Mouse (Mus musculus) hindbrain, embryonic 14.5 days (tissue): ENCODE measurements around the gene Gm7544. TPM values are rescaled to one million over a fixed set of nuclear protein-coding genes. Genes with fewer than 3 reads are reported as not detected.
"Not testable (repeated sequence)": the region's sequence is repeated elsewhere in the genome, so short reads cannot be mapped to it uniquely, and the experiment has no call there.

Experiments
- ATAC-seq: fragments of 200-750 bp; cut with Nextera tagmentation; 2 replicates; pipeline ENCODE4 v1.8.0; 2017; ENCODE audit warnings: moderate number of reproducible peaks, mild to moderate bottlenecking, moderate TSS enrichment, moderate library complexity; ENCODE audit not compliant: low FRiP score
- DNase-seq: peaks from one replicate; pipeline ENCODE4 v3.0.0-alpha.2; 2015; ENCODE audit warnings: low spot score
- H3K27ac ChIP-seq: fragments of 300-500 bp; sonication (generic); 2 replicates; pipeline ENCODE4 v1.5.1; 2014; ENCODE audit warnings: mild to moderate bottlenecking, moderate library complexity
- H3K27me3 ChIP-seq: fragments of 300-500 bp; sonication (generic); 2 replicates; pipeline ENCODE4 v1.6.1; 2014; ENCODE audit warnings: mild to moderate bottlenecking, low read length, mixed read lengths; ENCODE audit not compliant: control insufficient read depth, insufficient read depth
- H3K36me3 ChIP-seq: fragments of 300-500 bp; sonication (generic); replicated peaks from 2 replicates; pipeline ENCODE4 v1.6.1; 2014; ENCODE audit not compliant: control insufficient read depth, insufficient read depth
- H3K4me1 ChIP-seq: fragments of 300-500 bp; sonication (generic); replicated peaks from 2 replicates; pipeline ENCODE4 v1.6.1; 2014; ENCODE audit warnings: antibody characterized with exemption, low read length, mixed read lengths; ENCODE audit not compliant: control insufficient read depth, insufficient read depth
- H3K4me2 ChIP-seq: fragments of 300-500 bp; sonication (generic); replicated peaks from 2 replicates; pipeline ENCODE4 v1.6.1; 2014; ENCODE audit warnings: mild to moderate bottlenecking, moderate library complexity
- H3K4me3 ChIP-seq: fragments of 300-500 bp; sonication (generic); replicated peaks from 2 replicates; pipeline ENCODE4 v1.5.1; 2014; ENCODE audit warnings: mild to moderate bottlenecking, low read length
- H3K9ac ChIP-seq: fragments of 300-500 bp; sonication (generic); 2 replicates; pipeline ENCODE4 v1.6.1; 2014
- H3K9me3 ChIP-seq: fragments of 300-500 bp; sonication (generic); 2 replicates; pipeline ENCODE4 v1.6.1; 2016; ENCODE audit warnings: low read length; ENCODE audit not compliant: control insufficient read depth
- WGBS: fragments of 180-500 bp; shearing (Covaris S2); extraction: QIAGEN DNeasy Blood & Tissue Kit; methylation state at CpG from one replicate; pipeline ENCODE4 v1.1.7; 2014; 5-methylcytosine and 5-hydroxymethylcytosine counted together
- polyA plus RNA-seq: library from polyadenylated mRNA; unstranded; fragments of >200 nt; fragmentation: Nextera tagmentation; extraction: Ambion mirVana; gene quantifications from 2 replicates; pipeline ENCODE4 v1.2.1, GENCODE M21; 2014

Gene Gm7544
- polyA plus RNA-seq, 1 experiment from 2014 or later: not detected

DNA sequence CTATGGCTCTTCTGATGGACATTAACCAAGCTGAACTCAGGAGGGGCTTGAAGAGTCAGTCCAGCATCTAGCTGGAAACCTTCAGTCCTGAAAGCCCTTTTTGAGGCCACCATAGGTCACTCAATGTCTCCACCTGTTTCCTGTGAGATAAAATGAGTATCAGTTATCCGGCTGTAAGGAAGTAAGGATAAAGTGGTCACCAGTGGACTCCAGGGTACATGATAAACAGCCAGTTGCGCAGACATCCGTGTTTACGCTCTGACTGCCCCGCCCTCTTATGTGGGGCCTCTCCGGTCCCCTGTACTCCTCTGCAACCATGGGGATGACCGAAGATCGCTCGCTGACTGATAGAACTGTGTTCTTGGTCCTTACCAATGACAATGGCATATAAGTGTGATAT is 18.5 kb upstream of the Gm7544 start:
- Histone ChIP-seq H3K9ac (no peak overlapping the region), H3K36me3 (no peaks in the 10 kb centered on the region), H3K9me3 (no peaks in the 10 kb centered on the region), H3K27me3 (no peaks in the 10 kb centered on the region), H3K4me3 (no peak overlapping the region), H3K4me2 (no peak overlapping the region), H3K4me1 (no peaks in the 10 kb centered on the region), H3K27ac (no peak overlapping the region)
- no peak for ATAC-seq
- 93% methylated on average over 9 of the region's 9 CpGs for WGBS
- no peak for DNase-seq

DNA sequence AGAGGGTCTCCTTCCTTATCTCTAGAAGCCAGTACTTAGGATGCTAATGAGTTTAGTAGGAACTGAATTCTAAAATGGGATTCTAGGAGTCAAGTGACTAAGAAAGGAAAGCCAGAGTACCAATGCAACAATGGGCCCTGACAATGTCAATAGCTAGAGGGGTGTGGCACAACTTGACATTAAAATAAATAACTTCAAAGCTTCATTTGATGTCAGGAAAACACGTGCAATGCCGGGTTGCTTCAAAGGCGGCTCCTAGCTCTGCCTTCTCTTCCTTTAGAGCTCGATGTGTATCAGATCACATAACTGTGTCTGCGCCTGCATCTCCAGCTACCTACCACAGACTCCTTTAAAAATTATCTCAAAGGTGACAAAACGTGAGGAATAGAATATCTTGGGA is 18.1 kb upstream of the Gm7544 start:
- Histone ChIP-seq H3K9ac (no peak overlapping the region), H3K4me1 (no peaks in the 10 kb centered on the region), H3K27ac (no peak overlapping the region), H3K4me2 (no peak overlapping the region), H3K36me3 (no peaks in the 10 kb centered on the region), H3K27me3 (no peaks in the 10 kb centered on the region), H3K9me3 (no peaks in the 10 kb centered on the region), H3K4me3 (no peak overlapping the region)
- no peak for ATAC-seq
- 69% methylated on average over 6 of the region's 6 CpGs for WGBS
- DNase-seq: no peak

GRCm38 (mm10) chr1:82973244-82973643 is 17.4 kb upstream of the Gm7544 start:
- WGBS: 91% methylated on average over 1 of the region's 1 CpGs

DNA sequence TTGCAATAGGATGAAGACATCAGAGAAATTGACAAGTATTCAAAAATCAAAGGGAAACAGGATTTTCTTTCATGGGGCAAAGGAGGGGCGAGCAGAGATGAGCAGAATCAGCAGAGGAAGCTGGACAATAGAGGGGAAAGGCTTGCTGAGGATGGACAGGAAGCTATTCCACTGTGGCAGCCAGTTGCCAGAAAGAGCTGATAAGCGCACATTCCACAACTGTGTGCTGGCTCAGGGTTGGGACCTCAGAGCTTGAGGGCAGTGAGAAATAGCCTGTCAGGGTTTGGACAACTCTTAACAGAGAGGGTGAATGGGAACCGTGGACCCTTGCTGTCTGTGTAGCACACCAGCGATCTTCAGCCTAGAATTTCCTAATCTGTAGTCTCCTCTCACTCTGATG is 16.2 kb upstream of the Gm7544 start:
- Histone ChIP-seq H3K4me3 (no peak overlapping the region), H3K4me1 (no peaks in the 10 kb centered on the region), H3K4me2 (no peak overlapping the region), H3K27ac (no peak overlapping the region), H3K27me3 (no peaks in the 10 kb centered on the region), H3K36me3 (no peaks in the 10 kb centered on the region), H3K9ac (no peak overlapping the region), H3K9me3 (no peaks in the 10 kb centered on the region)
- ATAC-seq (no peak), DNase-seq (no peak)
- WGBS: 64% methylated on average over 4 of the region's 4 CpGs

More at GRCm38 (mm10) chr1:82973244-82973643, 17.4 kb upstream of the Gm7544 start:
- no peak overlapping the region for H3K9ac ChIP-seq
- H3K4me3 ChIP-seq: no peak overlapping the region
- DNase-seq (no peak), ATAC-seq (no peak)
- no peaks in the 10 kb centered on the region for H3K27me3 ChIP-seq
- no peak overlapping the region for H3K27ac ChIP-seq
- no peak overlapping the region for H3K4me2 ChIP-seq
- no peaks in the 10 kb centered on the region for H3K9me3 ChIP-seq
- no peaks in the 10 kb centered on the region for H3K4me1 ChIP-seq
- no peaks in the 10 kb centered on the region for H3K36me3 ChIP-seq

- no peak for ATAC-seq
- Histone ChIP-seq H3K4me3 (no peak overlapping the region), H3K4me1 (no peaks in the 10 kb centered on the region), H3K4me2 (no peak overlapping the region), H3K9me3 (no peaks in the 10 kb centered on the region), H3K9ac (no peak overlapping the region), H3K27ac (no peak overlapping the region), H3K36me3 (no peaks in the 10 kb centered on the region), H3K27me3 (no peaks in the 10 kb centered on the region)
- 54% methylated on average over 3 of the region's 3 CpGs for WGBS
- no peak for DNase-seq
These were observed 10.6 kb upstream of the Gm7544 start for GRCm38 (mm10) chr1:82966413-82966812.

DNA sequence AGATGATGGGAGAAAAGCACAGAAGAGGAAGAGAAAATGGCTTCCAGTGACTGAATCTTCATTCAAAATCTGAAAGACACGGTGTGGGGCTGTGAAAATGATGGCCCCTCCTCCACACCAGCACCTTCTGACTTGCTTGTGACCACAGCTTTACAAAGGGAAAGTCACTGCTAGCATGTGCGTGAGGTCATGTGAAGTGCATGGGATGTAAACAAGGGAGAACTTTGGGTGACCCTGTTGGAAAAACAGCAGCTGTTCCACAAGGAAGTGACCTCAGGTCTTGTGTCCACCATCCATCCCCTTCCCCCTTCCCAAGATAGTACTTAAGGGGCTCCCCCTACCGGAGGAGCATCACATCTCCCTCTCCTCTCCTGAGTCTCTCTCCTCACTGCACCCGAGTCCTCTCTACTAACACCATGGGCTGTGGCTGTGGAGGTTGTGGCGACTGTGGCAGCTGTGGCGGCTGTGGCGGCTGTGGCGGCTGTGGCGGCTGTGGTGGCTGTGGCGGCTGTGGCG is 4.1 kb upstream of the Gm7544 start, which contains the start of gene Gm47955:
TSS of gene Gm47955 (plus strand) at position 417 of the 516 bp plus-strand sequence.
- ATAC-seq (no peak), DNase-seq (no peak)
- Histone ChIP-seq H3K27me3 (no peaks in the 10 kb centered on the region), H3K36me3 (no peaks in the 10 kb centered on the region), H3K9me3 (no peaks in the 10 kb centered on the region), H3K9ac (no peak within 1 kb of the TSS), H3K4me2 (no peak within 1 kb of the TSS), H3K4me1 (no peaks in the 10 kb centered on the region), H3K4me3 (no peak within 1 kb of the TSS), H3K27ac (no peak within 1 kb of the TSS)
- 94% methylated on average over 11 of the region's 11 CpGs for WGBS

DNA sequence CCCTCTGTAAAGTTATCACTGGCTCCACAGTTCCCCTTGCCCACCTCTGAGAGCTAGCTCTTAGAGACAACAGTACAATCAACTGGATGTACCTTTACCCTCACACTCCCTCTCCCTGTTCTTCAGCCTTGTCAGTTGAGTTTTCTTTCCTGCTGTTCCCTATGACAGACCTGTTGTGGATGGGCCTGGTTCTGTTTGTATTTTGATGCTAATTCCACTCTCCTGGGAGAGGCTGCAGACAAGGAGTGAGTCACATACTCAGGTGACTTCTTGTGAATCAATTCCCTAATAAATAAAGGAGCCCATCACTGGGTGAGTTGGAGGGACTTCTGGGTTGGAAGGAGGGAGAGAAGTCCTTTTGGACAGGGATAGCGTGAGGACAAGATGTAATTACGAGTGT is 7.2 kb downstream of the Gm7544 start:
- no peak for ATAC-seq
- Histone ChIP-seq H3K9ac (no peak overlapping the region), H3K27ac (no peak overlapping the region), H3K4me3 (no peak overlapping the region), H3K9me3 (no peaks in the 10 kb centered on the region), H3K36me3 (no peaks in the 10 kb centered on the region), H3K27me3 (no peaks in the 10 kb centered on the region), H3K4me2 (no peak overlapping the region), H3K4me1 (no peaks in the 10 kb centered on the region)
- 84% methylated on average over 2 of the region's 2 CpGs for WGBS
- DNase-seq: no peak

DNA sequence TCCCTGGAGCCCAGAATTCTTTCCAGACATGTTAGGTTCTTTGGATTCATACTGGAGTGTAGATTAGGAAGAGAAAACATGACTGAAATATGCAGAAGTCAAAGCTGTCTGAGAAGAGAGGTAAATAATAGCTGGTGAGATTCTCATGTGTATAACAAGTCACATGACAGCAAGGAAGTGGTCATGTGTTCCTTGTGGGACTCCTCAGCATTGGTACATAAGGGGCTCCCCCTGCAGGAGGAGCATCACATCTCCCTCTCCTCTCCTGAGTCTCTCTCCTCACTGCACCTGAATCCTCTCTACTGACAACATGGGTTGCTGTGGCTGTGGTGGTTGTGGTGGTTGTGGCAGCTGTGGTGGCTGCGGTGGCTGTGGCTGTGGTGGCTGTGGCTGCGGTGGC is 9.8 kb downstream of the Gm7544 start:
- H3K9me3 ChIP-seq, H3K27me3 ChIP-seq, H3K9ac ChIP-seq, H3K4me3 ChIP-seq, ATAC-seq, H3K27ac ChIP-seq, H3K4me2 ChIP-seq, DNase-seq, H3K36me3 ChIP-seq, H3K4me1 ChIP-seq: not testable (repeated sequence)
- 80% methylated on average over 1 of the region's 2 CpGs for WGBS

DNA sequence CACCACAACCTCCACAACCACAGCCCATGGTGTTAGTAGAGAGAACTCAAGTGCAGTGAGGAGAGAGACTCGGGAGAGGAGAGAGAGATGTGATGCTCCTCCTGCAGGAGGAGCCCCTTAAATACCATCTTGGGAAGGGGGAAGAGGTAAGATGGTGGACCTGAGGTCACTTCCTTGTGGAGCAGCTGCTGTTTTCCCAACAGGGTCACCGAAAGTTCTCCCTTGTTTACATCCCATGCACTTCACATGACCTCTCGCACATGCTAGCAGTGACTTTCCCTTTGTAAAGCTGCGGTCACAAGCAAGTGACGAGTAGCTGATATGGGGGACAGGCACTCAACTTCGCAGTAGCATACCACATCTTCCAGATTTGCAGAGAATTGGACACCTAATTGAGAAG is 12.5 kb downstream of the Gm7544 start, which contains the start of gene A030003K21Rik:
TSS of gene A030003K21Rik (minus strand) at position 94 of the 400 bp plus-strand sequence.
- WGBS: no CpG with 5 or more reads among the region's 6 CpGs
- not testable (repeated sequence) for H3K27me3 ChIP-seq

GRCm38 (mm10) chr1:82942505-82942904 is 13.3 kb downstream of the Gm7544 start:
- not testable (repeated sequence) for ATAC-seq, H3K9me3 ChIP-seq, H3K27me3 ChIP-seq, DNase-seq, H3K4me2 ChIP-seq, H3K4me1 ChIP-seq, H3K36me3 ChIP-seq, H3K4me3 ChIP-seq, H3K9ac ChIP-seq, H3K27ac ChIP-seq
- WGBS: 83% methylated on average over 1 of the region's 2 CpGs

More for the DNA sequence above, 12.5 kb downstream of the Gm7544 start, which contains the start of gene A030003K21Rik:
- not testable (repeated sequence) for H3K36me3 ChIP-seq, DNase-seq, H3K9me3 ChIP-seq, ATAC-seq, H3K9ac ChIP-seq, H3K4me3 ChIP-seq, H3K4me2 ChIP-seq, H3K4me1 ChIP-seq, H3K27ac ChIP-seq
